Mouse (Mus musculus) spleen, adult 2 months (tissue): ENCODE measurements around the gene Npas1.

Experiments
- CTCF ChIP-seq: fragments of 200-500 bp; IDR thresholded peaks from 2 replicates; pipeline ENCODE4 v1.5.1; 2011; ENCODE audit warnings: mild to moderate bottlenecking, inconsistent platforms; ENCODE audit not compliant: insufficient read depth, insufficient read length, insufficient replicate concordance; ENCODE audit errors: extremely low read depth
- POLR2A ChIP-seq: fragments of 200-500 bp; IDR thresholded peaks from 2 replicates; pipeline ENCODE4 v1.6.1; 2011; ENCODE audit warnings: low read depth, low read length, inconsistent platforms

- TF ChIP-seq CTCF (no peak), POLR2A (no peak)
Observed at GRCm38 (mm10) chr7:16493361-16493760, 15.8 kb upstream of the Npas1 start.
